7 mouse cellular contexts compared by ENCODE assay signal in genomic region chr16:57548608-57549007, GRCm38 (mm10). TPM values are rescaled to one million over a fixed set of nuclear protein-coding genes. Genes with fewer than 3 reads are reported as not detected.
DNase-seq lines count a peak whose midpoint lies in the region; ATAC-seq and TF ChIP-seq lines count a peak whose summit lies in the region.

No protein-coding gene starts in this region.

- H3K27me3 ChIP-seq in lung, embryonic 15.5 days, result no peaks in the 10 kb centered on the region
- peaks cover 11% of the 10 kb centered on the region for H3K27me3 ChIP-seq in forebrain, embryonic 10.5 days (ENCODE audit: poor library complexity, severe bottlenecking)
- H3K27me3 ChIP-seq in limb, embryonic 11.5 days (ENCODE audit: control insufficient read depth, insufficient read depth, low read length), result no peaks in the 10 kb centered on the region

- no peaks in the 10 kb centered on the region for H3K36me3 ChIP-seq in lung, embryonic 15.5 days
- H3K36me3 ChIP-seq in forebrain, embryonic 10.5 days (replicated peaks), result no peaks in the 10 kb centered on the region
- no peaks in the 10 kb centered on the region for H3K36me3 ChIP-seq in limb, embryonic 11.5 days (ENCODE audit: control insufficient read depth, insufficient read depth, low read length)

- peak overlapping the region; percentile 81 for H3K9ac ChIP-seq in lung, embryonic 15.5 days
- peak overlapping the region; percentile 93 for H3K9ac ChIP-seq in limb, embryonic 11.5 days (ENCODE audit: low read length)

- no peak overlapping the region for H3K27ac ChIP-seq in lung, embryonic 15.5 days
- peak overlapping the region; percentile 92 for H3K27ac ChIP-seq in forebrain, embryonic 10.5 days
- H3K27ac ChIP-seq in limb, embryonic 11.5 days (replicated peaks; ENCODE audit: low read depth, low read length), result no peak overlapping the region
- peak overlapping the region; percentile 69 for H3K27ac ChIP-seq in olfactory bulb, adult 2 months (ENCODE audit: insufficient read depth, low read depth, low read length)

- H3K4me3 ChIP-seq in lung, embryonic 15.5 days, result peak overlapping the region; percentile 69
- peak overlapping the region; percentile 75 for H3K4me3 ChIP-seq in forebrain, embryonic 10.5 days
- H3K4me3 ChIP-seq in limb, embryonic 11.5 days (ENCODE audit: low read depth, low read length), result peak overlapping the region; percentile 55
- peak overlapping the region; percentile 76 for H3K4me3 ChIP-seq in olfactory bulb, adult 2 months (ENCODE audit: insufficient read depth, low read depth, low read length)

- ATAC-seq in lung, embryonic 15.5 days (ENCODE audit: borderline replicate concordance, extremely low read depth, low FRiP score, low TSS enrichment), result no peak
- ATAC-seq in limb, embryonic 11.5 days (ENCODE audit: insufficient number of reproducible peaks, low FRiP score, low TSS enrichment, low read depth), result no peak

- 45% methylated on average over 2 of the region's 2 CpGs for WGBS in lung, embryonic 15.5 days
- WGBS in forebrain, embryonic 10.5 days, result 73% methylated on average over 2 of the region's 2 CpGs
- 58% methylated on average over 2 of the region's 2 CpGs for WGBS in limb, embryonic 11.5 days
- 58% methylated on average over 2 of the region's 2 CpGs for WGBS in olfactory bulb, adult 2 months

- no peaks in the 10 kb centered on the region for H3K9me3 ChIP-seq in lung, embryonic 15.5 days
- no peaks in the 10 kb centered on the region for H3K9me3 ChIP-seq in forebrain, embryonic 10.5 days
- H3K9me3 ChIP-seq in limb, embryonic 11.5 days (ENCODE audit: control insufficient read depth, low read length), result no peaks in the 10 kb centered on the region

- no peak for TF ChIP-seq CTCF in olfactory bulb, adult 2 months (IDR thresholded peaks at IDR 0.05; ENCODE audit: insufficient read depth, low read depth, low read length)

- H3K4me1 ChIP-seq in lung, embryonic 15.5 days, result peaks cover 19% of the 10 kb centered on the region; the same call in 1 of the 2 replicates
- H3K4me1 ChIP-seq in forebrain, embryonic 10.5 days, result peaks cover 27% of the 10 kb centered on the region
- H3K4me1 ChIP-seq in limb, embryonic 11.5 days (ENCODE audit: control insufficient read depth, insufficient read depth, low read length), result peaks cover 3% of the 10 kb centered on the region; the same call in 1 of the 2 replicates
- H3K4me1 ChIP-seq in olfactory bulb, adult 2 months (ENCODE audit: control insufficient read depth, insufficient read depth, low read length), result peaks cover 10% of the 10 kb centered on the region

- no peak for TF ChIP-seq POLR2A in olfactory bulb, adult 2 months (IDR thresholded peaks at IDR 0.05; ENCODE audit: insufficient read depth, low read depth, low read length)

- no peak for DNase-seq in lung, postnatal 25 days (ENCODE audit: low spot score)
- no peak for DNase-seq in forebrain, embryonic 10.5 days (ENCODE audit: extremely low spot score, low spot score)
- DNase-seq in limb, embryonic 11.5 days (ENCODE audit: low spot score), result no peak
- no peak for DNase-seq in layer of hippocampus, postnatal 14 days (ENCODE audit: low spot score in 2 of 2)
- DNase-seq in spleen, adult 12 weeks (ENCODE audit: low spot score), result no peak

- H3K4me2 ChIP-seq in lung, embryonic 15.5 days, result peak overlapping the region; percentile 81
- peak overlapping the region; percentile 69 for H3K4me2 ChIP-seq in limb, embryonic 11.5 days (ENCODE audit: low read depth, severe bottlenecking)

RNA-seq across cellular contexts. Expression of gene Cmss1, which starts 58.1 kb away (rescaled TPM):
- 55.4 and 57.6 TPM in 2 replicates for polyA plus RNA-seq in lung, embryonic 15.5 days (2015; fragmentation: Nextera tagmentation; extraction: Ambion mirVana)
- polyA plus RNA-seq in forebrain, embryonic 10.5 days (2016; fragmentation: Nextera tagmentation; extraction: Ambion mirVana), result 62.1 and 63.6 TPM in 2 replicates
- 54.7 and 58.3 TPM in 2 replicates for polyA plus RNA-seq in limb, embryonic 11.5 days (2014; fragmentation: Nextera tagmentation; extraction: Ambion mirVana)
- polyA plus RNA-seq in olfactory bulb, adult 2 months (2012; ENCODE audit: insufficient read depth, insufficient read length, low replicate concordance, missing spikeins), result not detected in 2 replicates
- 10 to 100 TPM; 15.9 to 16.1 TPM for total RNA-seq in layer of hippocampus, postnatal 14 days (2021)

Comparison
In these comparisons a context has a peak if more than half of its experiments do, and no peak if none do; other contexts are left out.
1. H3K27ac ChIP-seq: peak in forebrain, embryonic 10.5 days (single experiment) and olfactory bulb, adult 2 months (single experiment); none in lung, embryonic 15.5 days (single experiment) and limb, embryonic 11.5 days (single experiment).
2. Peak in every context shown above with its lines, with median percentiles within 50 percentile points of each other: H3K4me3 ChIP-seq.